Mouse (Mus musculus) heart, embryonic 14.5 days (tissue): Measurements from ENCODE around the gene Fhod1. TPM values are rescaled to one million over a fixed set of nuclear protein-coding genes. Genes with fewer than 3 reads are reported as not detected.

Source experiments
- ATAC-seq: fragments of 200-750 bp; cut with Nextera tagmentation; 2 replicates; pipeline ENCODE4 v1.8.0; 2017; ENCODE audit warnings: low read depth, moderate TSS enrichment; ENCODE audit not compliant: insufficient number of reproducible peaks, insufficient read depth, low FRiP score
- H3K27ac ChIP-seq, 2 experiments: fragments of 200-500 bp in 1 of 2; fragments of 300-500 bp in 1 of 2; sonication (generic) in 1 of 2; replicated peaks in 1 of 2; 2 replicates each; pipeline ENCODE4 v1.5.1; 2012 to 2014; ENCODE audit warnings: low read depth in 2 of 2, low read length in 2 of 2, control low read depth in 1 of 2, mild to moderate bottlenecking in 1 of 2, mixed read lengths in 1 of 2; ENCODE audit not compliant: control insufficient read depth in 1 of 2, insufficient read depth in 1 of 2
- H3K27me3 ChIP-seq: fragments of 300-500 bp; sonication (generic); 2 replicates; pipeline ENCODE4 v1.6.1; 2014; ENCODE audit warnings: mild to moderate bottlenecking, low read length, control low read depth; ENCODE audit not compliant: control insufficient read depth, insufficient read depth
- H3K36me3 ChIP-seq: fragments of 300-500 bp; sonication (generic); 2 replicates; pipeline ENCODE4 v1.6.1; 2014; ENCODE audit warnings: mild to moderate bottlenecking, control low read depth, low read length, mixed read lengths; ENCODE audit not compliant: control insufficient read depth, insufficient read depth
- H3K4me1 ChIP-seq, 2 experiments: fragments of 200-500 bp in 1 of 2; fragments of 300-500 bp in 1 of 2; sonication (generic) in 1 of 2; 2 replicates each; pipeline ENCODE4 v1.6.1; 2012 to 2014; ENCODE audit warnings: low read length in 2 of 2, control low read depth in 1 of 2, mixed read lengths in 1 of 2; ENCODE audit not compliant: control insufficient read depth in 2 of 2, insufficient read depth in 2 of 2
- H3K4me2 ChIP-seq: fragments of 300-500 bp; sonication (generic); 2 replicates; pipeline ENCODE4 v1.6.1; 2014; ENCODE audit warnings: mild to moderate bottlenecking, low read length
- H3K4me3 ChIP-seq, 2 experiments: fragments of 200-500 bp in 1 of 2; fragments of 300-500 bp in 1 of 2; sonication (generic) in 1 of 2; 2 replicates each; pipeline ENCODE4 v1.5.1; 2012 to 2014; ENCODE audit warnings: low read length in 2 of 2, mild to moderate bottlenecking in 2 of 2, control low read depth in 1 of 2, low read depth in 1 of 2, moderate library complexity in 1 of 2; ENCODE audit not compliant: control insufficient read depth in 1 of 2, insufficient read depth in 1 of 2
- H3K9ac ChIP-seq: fragments of 300-500 bp; sonication (generic); 2 replicates; pipeline ENCODE4 v1.6.1; 2014; ENCODE audit warnings: mild to moderate bottlenecking, low read length
- H3K9me3 ChIP-seq: fragments of 300-500 bp; sonication (generic); 2 replicates; pipeline ENCODE4 v1.6.1; 2016; ENCODE audit warnings: low read length, control low read depth; ENCODE audit not compliant: control insufficient read depth
- WGBS: fragments of 180-500 bp; shearing (Covaris S2); extraction: QIAGEN DNeasy Blood & Tissue Kit; methylation state at CpG from one replicate; pipeline ENCODE4 v1.1.7; 2014; 5-methylcytosine and 5-hydroxymethylcytosine counted together
- polyA plus RNA-seq: library from polyadenylated mRNA; unstranded; fragments of >200 nt; fragmentation: Nextera tagmentation; extraction: Ambion mirVana; gene quantifications from 2 replicates; pipeline ENCODE4 v1.2.1, GENCODE M21; 2014

Gene Fhod1
- polyA plus RNA-seq, 1 experiment from 2014 or later = 2.2 TPM

GRCm38 (mm10) chr8:105359208-105359607, 11.5 kb upstream of the Fhod1 start:
- Histone ChIP-seq H3K9me3 (no peaks in the 10 kb centered on the region), H3K4me1 (peaks cover 3 to 6% of the 10 kb centered on the region in 2 experiments; a peak in 3 of 4 replicates), H3K4me3 (no peak overlapping the region), H3K4me2 (no peak overlapping the region), H3K27ac (no peak overlapping the region), H3K27me3 (no peaks in the 10 kb centered on the region), H3K9ac (no peak overlapping the region), H3K36me3 (no peaks in the 10 kb centered on the region)
- ATAC-seq = no peak
- WGBS = 77% methylated on average over 15 of the region's 15 CpGs

GRCm38 (mm10) chr8:105356681-105357080, 8.9 kb upstream of the Fhod1 start:
- Histone ChIP-seq H3K9ac (no peak overlapping the region), H3K36me3 (no peaks in the 10 kb centered on the region), H3K27ac (no peak overlapping the region), H3K9me3 (no peaks in the 10 kb centered on the region), H3K4me3 (no peak overlapping the region), H3K27me3 (no peaks in the 10 kb centered on the region), H3K4me2 (no peak overlapping the region), H3K4me1 (peaks cover 2 to 3% of the 10 kb centered on the region in 2 experiments; a peak in 2 of 4 replicates)
- 88% methylated on average over 14 of the region's 14 CpGs for WGBS
- ATAC-seq = no peak

GRCm38 (mm10) chr8:105355179-105356024, 7.6 kb upstream of the Fhod1 start:
- no peak overlapping the region for H3K9ac ChIP-seq
- no peak overlapping the region for H3K27ac ChIP-seq
- no peak overlapping the region for H3K4me3 ChIP-seq
- no peaks in the 10 kb centered on the region for H3K9me3 ChIP-seq
- H3K27me3 ChIP-seq = 0 out of 2 replicates have a peak, but pooled peaks cover 5% of the 10 kb centered on the region
- H3K4me2 ChIP-seq = no peak overlapping the region
- no peaks in the 10 kb centered on the region for H3K36me3 ChIP-seq
- H3K4me1 ChIP-seq = peaks cover 5 to 7% of the 10 kb centered on the region in 2 experiments; a peak in 3 of 4 replicates
- ATAC-seq = no peak
- WGBS = 70% methylated on average over 26 of the region's 26 CpGs

- Histone ChIP-seq H3K4me2 (no peak overlapping the region), H3K9me3 (no peaks in the 10 kb centered on the region), H3K9ac (no peak overlapping the region), H3K4me1 (peaks cover 11 to 12% of the 10 kb centered on the region in 2 experiments), H3K27me3 (0 out of 2 replicates have a peak, but pooled peaks cover 5% of the 10 kb centered on the region), H3K36me3 (no peaks in the 10 kb centered on the region), H3K4me3 (no peak overlapping the region), H3K27ac (no peak overlapping the region)
- no peak for ATAC-seq
- 89% methylated on average over 4 of the region's 4 CpGs for WGBS
Observed at GRCm38 (mm10) chr8:105354549-105354948, 6.8 kb upstream of the Fhod1 start.

GRCm38 (mm10) chr8:105353583-105354135, 5.9 kb upstream of the Fhod1 start:
- no peak overlapping the region for H3K4me2 ChIP-seq
- 0 out of 2 replicates have a peak, but pooled peaks cover 5% of the 10 kb centered on the region for H3K27me3 ChIP-seq
- no peaks in the 10 kb centered on the region for H3K9me3 ChIP-seq
- no peak for ATAC-seq
- H3K9ac ChIP-seq = no peak overlapping the region
- WGBS = 78% methylated on average over 8 of the region's 8 CpGs
- no peak overlapping the region for H3K27ac ChIP-seq
- peaks cover 14 to 15% of the 10 kb centered on the region in 2 experiments for H3K4me1 ChIP-seq
- no peak overlapping the region for H3K4me3 ChIP-seq
- no peaks in the 10 kb centered on the region for H3K36me3 ChIP-seq

- 22% methylated on average over 7 of the region's 7 CpGs for WGBS
- Histone ChIP-seq H3K4me1 (peaks cover 28 to 30% of the 10 kb centered on the region in 2 experiments), H3K36me3 (no peaks in the 10 kb centered on the region), H3K27me3 (0 out of 2 replicates have a peak, but pooled peaks cover 5% of the 10 kb centered on the region), H3K9ac (no peak overlapping the region), H3K27ac (no peak overlapping the region), H3K4me3 (peak overlapping the region in 1 of 2 experiments; percentile 77; a peak in 1 of 4 replicates), H3K9me3 (no peaks in the 10 kb centered on the region), H3K4me2 (peak overlapping the region; percentile 97)
- ATAC-seq = no peak
Observed at GRCm38 (mm10) chr8:105350186-105350585, 2.4 kb upstream of the Fhod1 start.

GRCm38 (mm10) chr8:105349096-105349771, 1.5 kb upstream of the Fhod1 start:
- Histone ChIP-seq H3K4me3 (peak overlapping the region; percentile 64 to 77), H3K4me2 (peak overlapping the region; percentile 97), H3K9ac (peak overlapping the region; percentile 78), H3K27ac (no peak overlapping the region), H3K27me3 (0 out of 2 replicates have a peak, but pooled peaks cover 5% of the 10 kb centered on the region), H3K4me1 (peaks cover 30 to 40% of the 10 kb centered on the region in 2 experiments), H3K36me3 (no peaks in the 10 kb centered on the region), H3K9me3 (no peaks in the 10 kb centered on the region)
- WGBS = 1% methylated on average over 16 of the region's 48 CpGs
- no peak for ATAC-seq
